Mouse (Mus musculus): Measurements from ENCODE around the gene Map3k5. TPM values are rescaled to one million over a fixed set of nuclear protein-coding genes. Genes with fewer than 3 reads are reported as not detected.

Gene Map3k5
- polyA plus RNA-seq, 1 experiment from 2014 or later, result 1.4 TPM

GRCm38 (mm10) chr10:19991237-19991865, 57.1 kb downstream of the Map3k5 start:
- 43% methylated on average over 3 of the region's 3 CpGs for WGBS (ENCODE audit: insufficient replicate concordance)
- Histone ChIP-seq H3K4me1 (ENCODE audit: insufficient read depth) (peaks cover 13% of the 10 kb centered on the region), H3K9me3 (ENCODE audit: low read length) (no peaks in the 10 kb centered on the region), H3K27me3 (ENCODE audit: insufficient read depth, low read length) (no peaks in the 10 kb centered on the region), H3K4me2 (ENCODE audit: low read depth, low read length) (no peak overlapping the region), H3K27ac (ENCODE audit: low read depth) (peak overlapping the region; percentile 50), H3K36me3 (replicated peaks; ENCODE audit: insufficient read depth, low read length) (no peaks in the 10 kb centered on the region), H3K9ac (replicated peaks) (no peak overlapping the region), H3K4me3 (ENCODE audit: low read depth, low read length) (no peak overlapping the region)
- ATAC-seq (peak; percentile 50; the same call in 1 of the 2 replicates), DNase-seq (no peak)
- TF ChIP-seq CTCF (IDR thresholded peaks at IDR 0.05; ENCODE audit: low read depth) (no peak), EP300 (IDR thresholded peaks at IDR 0.05; ENCODE audit: low read depth) (no peak)

GRCm38 (mm10) chr10:19991866-19992252, 57.6 kb downstream of the Map3k5 start:
- ATAC-seq, result peak; percentile 51
- 23% methylated on average over 3 of the region's 3 CpGs for WGBS (ENCODE audit: insufficient replicate concordance)
- DNase-seq, result peak; percentile 28

GRCm38 (mm10) chr10:19994469-19995450, 60.5 kb downstream of the Map3k5 start:
- H3K9ac ChIP-seq (replicated peaks), result no peak overlapping the region
- H3K4me1 ChIP-seq (ENCODE audit: insufficient read depth), result peaks cover 13% of the 10 kb centered on the region
- no peaks in the 10 kb centered on the region for H3K36me3 ChIP-seq (replicated peaks; ENCODE audit: insufficient read depth, low read length)
- 65% methylated on average over 14 of the region's 14 CpGs for WGBS (ENCODE audit: insufficient replicate concordance)
- no peaks in the 10 kb centered on the region for H3K27me3 ChIP-seq (ENCODE audit: insufficient read depth, low read length)
- TF ChIP-seq CTCF (IDR thresholded peaks at IDR 0.05; ENCODE audit: low read depth), result no peak
- TF ChIP-seq EP300 (IDR thresholded peaks at IDR 0.05; ENCODE audit: low read depth), result no peak
- no peak overlapping the region for H3K4me2 ChIP-seq (ENCODE audit: low read depth, low read length)
- DNase-seq (no peak), ATAC-seq (no peak)
- H3K9me3 ChIP-seq (ENCODE audit: low read length), result no peaks in the 10 kb centered on the region
- no peak overlapping the region for H3K4me3 ChIP-seq (ENCODE audit: low read depth, low read length)
- no peak overlapping the region for H3K27ac ChIP-seq (ENCODE audit: low read depth)

More at GRCm38 (mm10) chr10:19991866-19992252, 57.6 kb downstream of the Map3k5 start:
- Histone ChIP-seq H3K9ac (replicated peaks) (no peak overlapping the region), H3K4me2 (ENCODE audit: low read depth, low read length) (no peak overlapping the region), H3K36me3 (replicated peaks; ENCODE audit: insufficient read depth, low read length) (no peaks in the 10 kb centered on the region), H3K4me3 (ENCODE audit: low read depth, low read length) (no peak overlapping the region), H3K27me3 (ENCODE audit: insufficient read depth, low read length) (no peaks in the 10 kb centered on the region), H3K4me1 (ENCODE audit: insufficient read depth) (peaks cover 13% of the 10 kb centered on the region), H3K27ac (ENCODE audit: low read depth) (peak overlapping the region; percentile 50), H3K9me3 (ENCODE audit: low read length) (no peaks in the 10 kb centered on the region)
- TF ChIP-seq CTCF (IDR thresholded peaks at IDR 0.05; ENCODE audit: low read depth) (no peak), EP300 (IDR thresholded peaks at IDR 0.05; ENCODE audit: low read depth) (no peak)

- Histone ChIP-seq H3K4me2 (ENCODE audit: low read depth, low read length) (no peak overlapping the region), H3K27me3 (ENCODE audit: insufficient read depth, low read length) (no peaks in the 10 kb centered on the region), H3K4me1 (ENCODE audit: insufficient read depth) (peaks cover 7% of the 10 kb centered on the region), H3K36me3 (replicated peaks; ENCODE audit: insufficient read depth, low read length) (no peaks in the 10 kb centered on the region), H3K9ac (replicated peaks) (no peak overlapping the region), H3K4me3 (ENCODE audit: low read depth, low read length) (no peak overlapping the region), H3K27ac (ENCODE audit: low read depth) (no peak overlapping the region), H3K9me3 (ENCODE audit: low read length) (no peaks in the 10 kb centered on the region)
- WGBS (ENCODE audit: insufficient replicate concordance), result 80% methylated on average over 3 of the region's 3 CpGs
- DNase-seq (no peak), ATAC-seq (no peak)
- no peak for TF ChIP-seq CTCF (IDR thresholded peaks at IDR 0.05; ENCODE audit: low read depth)
- no peak for TF ChIP-seq EP300 (IDR thresholded peaks at IDR 0.05; ENCODE audit: low read depth)
Measured at GRCm38 (mm10) chr10:19996151-19996550, 61.9 kb downstream of the Map3k5 start.

- H3K4me1 ChIP-seq (ENCODE audit: insufficient read depth), result peaks cover 3% of the 10 kb centered on the region; the same call in 1 of the 2 replicates
- ATAC-seq, result no peak
- H3K27ac ChIP-seq (ENCODE audit: low read depth), result no peak overlapping the region; the same call in 1 of the 2 replicates
- H3K9me3 ChIP-seq (ENCODE audit: low read length), result no peaks in the 10 kb centered on the region
- 66% methylated on average over 4 of the region's 4 CpGs for WGBS (ENCODE audit: insufficient replicate concordance)
- no peak overlapping the region for H3K4me3 ChIP-seq (ENCODE audit: low read depth, low read length)
- DNase-seq, result no peak
- no peak overlapping the region for H3K4me2 ChIP-seq (ENCODE audit: low read depth, low read length)
- no peaks in the 10 kb centered on the region for H3K27me3 ChIP-seq (ENCODE audit: insufficient read depth, low read length)
- no peaks in the 10 kb centered on the region for H3K36me3 ChIP-seq (replicated peaks; ENCODE audit: insufficient read depth, low read length)
- H3K9ac ChIP-seq (replicated peaks), result no peak overlapping the region
- TF ChIP-seq EP300 (IDR thresholded peaks at IDR 0.05; ENCODE audit: low read depth), result no peak
- no peak for TF ChIP-seq CTCF (IDR thresholded peaks at IDR 0.05; ENCODE audit: low read depth)
Measured at GRCm38 (mm10) chr10:19999703-20000407, 65.6 kb downstream of the Map3k5 start.

GRCm38 (mm10) chr10:20000408-20000770, 66.1 kb downstream of the Map3k5 start:
- ATAC-seq (no peak), DNase-seq (no peak)
- no peak overlapping the region for H3K27ac ChIP-seq (ENCODE audit: low read depth)
- H3K4me1 ChIP-seq (ENCODE audit: insufficient read depth), result peaks cover 3% of the 10 kb centered on the region; the same call in 1 of the 2 replicates
- no peaks in the 10 kb centered on the region for H3K36me3 ChIP-seq (replicated peaks; ENCODE audit: insufficient read depth, low read length)
- no peak overlapping the region for H3K4me2 ChIP-seq (ENCODE audit: low read depth, low read length)
- no peak overlapping the region for H3K4me3 ChIP-seq (ENCODE audit: low read depth, low read length)
- H3K9ac ChIP-seq (replicated peaks), result no peak overlapping the region
- no peaks in the 10 kb centered on the region for H3K9me3 ChIP-seq (ENCODE audit: low read length)
- no peaks in the 10 kb centered on the region for H3K27me3 ChIP-seq (ENCODE audit: insufficient read depth, low read length)
- WGBS (ENCODE audit: insufficient replicate concordance), result 73% methylated on average over 8 of the region's 8 CpGs
- TF ChIP-seq CTCF (IDR thresholded peaks at IDR 0.05; ENCODE audit: low read depth) (no peak), EP300 (IDR thresholded peaks at IDR 0.05; ENCODE audit: low read depth) (no peak)
